Mouse (Mus musculus) embryonic fibroblast, embryonic 13.5 days (primary cell): ENCODE results near the gene Dbnl.

ENCODE experiments used
- CTCF ChIP-seq: IDR thresholded peaks from 2 replicates; pipeline ENCODE4 v1.5.1; 2011; ENCODE audit warnings: mild to moderate bottlenecking, control low read depth, low read length, moderate library complexity, borderline replicate concordance; ENCODE audit not compliant: insufficient read depth
- POLR2A ChIP-seq: IDR thresholded peaks from 2 replicates; pipeline ENCODE4 v1.6.1; 2011; ENCODE audit warnings: low read depth, mild to moderate bottlenecking, control low read depth, low read length, moderate library complexity

- TF ChIP-seq CTCF (no peak), POLR2A (no peak)
Measured at GRCm38 (mm10) chr11:5807956-5808355, 19.7 kb downstream of the Dbnl start.
